Mouse (Mus musculus) neural tube, embryonic 15.5 days (tissue): ENCODE measurements around the gene Hipk2. TPM values are rescaled to one million over a fixed set of nuclear protein-coding genes. Genes with fewer than 3 reads are reported as not detected.

Source experiments
- ATAC-seq: fragments of 200-750 bp; cut with Nextera tagmentation; 2 replicates; pipeline ENCODE4 v1.8.0; 2017; ENCODE audit warnings: mild to moderate bottlenecking, moderate TSS enrichment, moderate library complexity; ENCODE audit not compliant: low FRiP score
- H3K27ac ChIP-seq: fragments of 300-500 bp; sonication (generic); replicated peaks from 2 replicates; pipeline ENCODE4 v1.5.1; 2015; ENCODE audit warnings: mild to moderate bottlenecking, inconsistent platforms
- H3K27me3 ChIP-seq: fragments of 300-500 bp; sonication (generic); replicated peaks from 2 replicates; pipeline ENCODE4 v1.6.1; 2015; ENCODE audit warnings: inconsistent platforms
- H3K36me3 ChIP-seq: fragments of 300-500 bp; sonication (generic); 2 replicates; pipeline ENCODE4 v1.6.1; 2015; ENCODE audit warnings: inconsistent platforms
- H3K4me1 ChIP-seq: fragments of 300-500 bp; sonication (generic); 2 replicates; pipeline ENCODE4 v1.6.1; 2015; ENCODE audit warnings: inconsistent platforms
- H3K4me2 ChIP-seq: fragments of 300-500 bp; sonication (generic); 2 replicates; pipeline ENCODE4 v1.6.1; 2015; ENCODE audit warnings: inconsistent platforms, mild to moderate bottlenecking, moderate library complexity
- H3K4me3 ChIP-seq: fragments of 300-500 bp; sonication (generic); replicated peaks from 2 replicates; pipeline ENCODE4 v1.5.1; 2015; ENCODE audit warnings: mild to moderate bottlenecking, inconsistent platforms
- H3K9ac ChIP-seq: fragments of 300-500 bp; sonication (generic); replicated peaks from 2 replicates; pipeline ENCODE4 v1.6.1; 2015; ENCODE audit warnings: mild to moderate bottlenecking, inconsistent platforms
- H3K9me3 ChIP-seq: fragments of 300-500 bp; sonication (generic); replicated peaks from 2 replicates; pipeline ENCODE4 v1.6.1; 2016; ENCODE audit warnings: inconsistent platforms
- WGBS: fragments of 180-500 bp; shearing (Covaris S2); methylation state at CpG from one replicate; pipeline ENCODE4 v1.1.7; 2015; ENCODE audit warnings: mixed read lengths; 5-methylcytosine and 5-hydroxymethylcytosine counted together
- polyA plus RNA-seq: library from polyadenylated mRNA; unstranded; fragments of >200 nt; fragmentation: Nextera tagmentation; extraction: Ambion mirVana; gene quantifications from 2 replicates; pipeline ENCODE4 v1.2.1, GENCODE M21; 2015

Gene Hipk2
- polyA plus RNA-seq, 1 experiment from 2014 or later, result 32.9 TPM

DNA sequence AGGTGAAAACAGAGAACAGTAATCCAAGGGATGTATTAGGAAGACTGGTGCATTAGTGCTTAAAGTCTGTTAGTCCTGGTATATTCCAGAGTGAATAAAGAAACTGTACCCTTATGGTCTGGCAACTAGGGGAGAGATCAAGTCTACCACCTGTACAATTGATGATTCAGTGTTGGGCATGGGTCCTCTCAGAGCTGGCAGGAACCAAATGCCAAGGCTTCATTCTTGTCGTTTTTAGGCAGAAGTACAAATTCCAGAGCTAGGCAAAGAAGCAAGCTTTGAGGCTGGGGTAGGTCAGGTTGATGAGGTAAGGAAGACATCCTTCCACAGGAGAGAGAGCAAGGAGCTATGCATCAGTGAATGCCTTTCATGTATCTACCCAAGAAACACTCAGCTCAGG lies 35.2 kb downstream of the Hipk2 start:
- H3K9ac ChIP-seq, result no peak overlapping the region
- H3K4me3 ChIP-seq, result no peak overlapping the region
- H3K27ac ChIP-seq, result 0 out of 2 replicates have a peak overlapping the region, but pooled peaks have one; percentile 35
- no peaks in the 10 kb centered on the region for H3K9me3 ChIP-seq
- peaks cover 31% of the 10 kb centered on the region for H3K4me1 ChIP-seq
- 71% methylated on average over 1 of the region's 1 CpGs for WGBS
- H3K4me2 ChIP-seq, result no peak overlapping the region
- H3K27me3 ChIP-seq, result no peaks in the 10 kb centered on the region
- ATAC-seq, result no peak
- H3K36me3 ChIP-seq, result no peaks in the 10 kb centered on the region

DNA sequence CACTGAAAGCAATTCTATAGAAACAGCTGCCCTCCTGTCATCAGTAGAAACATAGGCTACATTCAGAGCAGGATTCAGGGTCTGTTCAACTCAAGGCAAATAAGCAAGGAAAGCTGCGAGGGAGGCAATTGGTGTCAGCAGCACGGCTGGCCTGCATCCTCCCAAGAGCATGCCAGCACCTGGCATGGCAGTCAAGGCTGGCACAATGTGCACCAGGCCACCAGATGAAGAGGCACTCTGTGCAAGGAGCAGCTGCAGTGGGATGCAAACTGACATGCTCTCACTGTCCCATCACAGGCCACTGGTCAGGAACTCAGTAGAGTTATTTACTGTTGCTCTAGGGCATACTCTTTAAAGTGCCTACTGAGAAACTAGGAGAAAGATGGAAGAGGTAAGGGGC lies 35.6 kb downstream of the Hipk2 start:
- Histone ChIP-seq H3K9ac (no peak overlapping the region), H3K27ac (0 out of 2 replicates have a peak overlapping the region, but pooled peaks have one; percentile 35), H3K36me3 (no peaks in the 10 kb centered on the region), H3K4me3 (no peak overlapping the region), H3K4me1 (peaks cover 29% of the 10 kb centered on the region), H3K27me3 (no peaks in the 10 kb centered on the region), H3K4me2 (no peak overlapping the region), H3K9me3 (no peaks in the 10 kb centered on the region)
- 59% methylated on average over 2 of the region's 2 CpGs for WGBS
- ATAC-seq, result no peak

DNA sequence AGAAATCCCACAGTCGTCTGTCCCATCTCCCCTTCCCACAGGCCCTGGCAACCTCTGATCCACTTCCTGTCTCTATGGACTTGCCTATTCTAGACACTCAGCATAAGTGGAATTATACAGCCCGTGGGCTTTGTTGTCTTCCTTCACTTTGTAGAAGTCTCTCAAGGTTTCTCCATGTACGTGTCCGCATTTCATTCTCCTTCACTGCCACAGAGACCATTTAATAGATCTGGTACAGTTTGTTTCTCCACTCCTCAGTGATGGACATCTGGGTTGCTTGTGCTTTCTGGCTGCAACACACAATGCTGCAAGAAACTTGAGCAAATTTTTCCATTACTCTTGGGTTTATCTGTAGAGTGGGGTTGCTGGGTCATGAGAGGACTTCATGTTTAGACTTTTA lies 36.1 kb downstream of the Hipk2 start:
- ATAC-seq, result no peak
- no peaks in the 10 kb centered on the region for H3K36me3 ChIP-seq
- H3K9ac ChIP-seq, result no peak overlapping the region
- 0 out of 2 replicates have a peak overlapping the region, but pooled peaks have one; percentile 35 for H3K27ac ChIP-seq
- no peak overlapping the region for H3K4me3 ChIP-seq
- H3K9me3 ChIP-seq, result no peaks in the 10 kb centered on the region
- no peaks in the 10 kb centered on the region for H3K27me3 ChIP-seq
- peaks cover 27% of the 10 kb centered on the region for H3K4me1 ChIP-seq
- 64% methylated on average over 4 of the region's 4 CpGs for WGBS
- H3K4me2 ChIP-seq, result no peak overlapping the region

DNA sequence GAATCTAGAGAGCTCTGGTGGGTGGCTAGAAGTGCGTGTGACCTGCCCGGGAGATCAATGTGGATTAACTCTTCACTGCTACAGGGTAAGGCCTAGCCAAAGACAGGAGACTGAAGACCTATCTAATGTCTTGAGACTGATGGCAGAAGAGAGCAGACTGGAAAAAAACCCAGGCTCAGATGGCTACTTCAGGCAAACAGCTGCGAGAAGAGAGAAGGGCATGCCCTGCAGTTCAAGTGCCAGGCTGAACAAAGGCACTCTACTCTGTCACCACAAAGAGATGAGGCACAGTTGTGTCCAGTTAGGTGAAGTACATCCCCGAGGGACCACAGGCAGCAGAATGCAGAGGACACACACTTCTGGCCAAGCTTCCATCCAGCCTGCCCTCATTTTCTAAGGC lies 37.9 kb downstream of the Hipk2 start:
- Histone ChIP-seq H3K4me2 (no peak overlapping the region), H3K4me1 (peaks cover 25% of the 10 kb centered on the region)

DNA sequence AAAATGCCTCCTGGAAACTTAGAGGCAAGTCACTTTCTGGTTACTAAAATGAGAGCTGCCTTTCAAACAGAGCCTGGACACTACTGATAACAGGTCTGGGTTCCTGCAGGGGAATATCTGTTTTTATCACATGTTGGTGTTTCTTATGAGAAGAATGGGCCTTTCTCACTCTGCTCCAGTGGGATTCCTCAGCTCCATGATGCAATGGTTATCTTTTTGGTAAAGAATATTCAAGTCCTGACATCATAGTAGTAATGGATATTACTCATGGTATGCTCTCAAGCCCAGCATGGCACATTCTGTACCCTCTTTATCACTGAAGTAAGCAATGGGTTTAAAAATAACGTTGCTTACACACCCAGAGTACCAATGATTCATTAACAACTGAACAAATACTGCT lies 40.7 kb downstream of the Hipk2 start:
- peaks cover 8% of the 10 kb centered on the region for H3K4me1 ChIP-seq
- 86% methylated on average over 1 of the region's 1 CpGs for WGBS
- H3K4me2 ChIP-seq, result no peak overlapping the region
- no peak for ATAC-seq
- H3K27me3 ChIP-seq, result no peaks in the 10 kb centered on the region
- H3K36me3 ChIP-seq, result no peaks in the 10 kb centered on the region
- no peak overlapping the region for H3K9ac ChIP-seq
- H3K27ac ChIP-seq, result no peak overlapping the region
- H3K9me3 ChIP-seq, result no peaks in the 10 kb centered on the region
- no peak overlapping the region for H3K4me3 ChIP-seq

More for the DNA sequence above, 37.9 kb downstream of the Hipk2 start:
- H3K9ac ChIP-seq, result no peak overlapping the region
- no peak overlapping the region for H3K4me3 ChIP-seq
- ATAC-seq, result no peak
- no peak overlapping the region for H3K27ac ChIP-seq
- 77% methylated on average over 4 of the region's 4 CpGs for WGBS
- H3K9me3 ChIP-seq, result no peaks in the 10 kb centered on the region
- no peaks in the 10 kb centered on the region for H3K27me3 ChIP-seq
- H3K36me3 ChIP-seq, result no peaks in the 10 kb centered on the region

DNA sequence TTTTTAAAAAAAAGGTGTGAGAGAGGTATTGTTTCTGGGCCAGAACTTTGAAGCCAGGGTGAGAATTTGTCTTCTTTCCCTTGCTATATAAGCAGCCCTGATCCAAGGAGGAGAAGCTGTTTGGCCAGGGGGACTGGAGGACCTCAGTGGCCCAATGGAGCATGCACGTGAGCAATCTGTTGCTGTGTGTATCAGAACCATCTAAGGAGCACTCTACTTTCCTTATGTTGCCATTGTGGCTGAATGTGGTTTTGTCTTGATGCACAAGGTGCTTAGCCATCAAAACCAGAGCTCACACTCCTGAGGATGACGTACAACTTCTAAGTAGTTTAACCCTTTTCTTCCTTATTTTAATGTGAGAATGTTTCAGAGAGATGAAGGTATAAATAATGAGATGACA lies 41.2 kb downstream of the Hipk2 start:
- Histone ChIP-seq H3K27me3 (no peaks in the 10 kb centered on the region), H3K4me1 (peaks cover 5% of the 10 kb centered on the region; the same call in 1 of the 2 replicates), H3K36me3 (no peaks in the 10 kb centered on the region), H3K9me3 (no peaks in the 10 kb centered on the region), H3K27ac (no peak overlapping the region), H3K4me2 (no peak overlapping the region), H3K4me3 (no peak overlapping the region), H3K9ac (no peak overlapping the region)
- WGBS, result 76% methylated on average over 2 of the region's 2 CpGs
- ATAC-seq, result no peak

DNA sequence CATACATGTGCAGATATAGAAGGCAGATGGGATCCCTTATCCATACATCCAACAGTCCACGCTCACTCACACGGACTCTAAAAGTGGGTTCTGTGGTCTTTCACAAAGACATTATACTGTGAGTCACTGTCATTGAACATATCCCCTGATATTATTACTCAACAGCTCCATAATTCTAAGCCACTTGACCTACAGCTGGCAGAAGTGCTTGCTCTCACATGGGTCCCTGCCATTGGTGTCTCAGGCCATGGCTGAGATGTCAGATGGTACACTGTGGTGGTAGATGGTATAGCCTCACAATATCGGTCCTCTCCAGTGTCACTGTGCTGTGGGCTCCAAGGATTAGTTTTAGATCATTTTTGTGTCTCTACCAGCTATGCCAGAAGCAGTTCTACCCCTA lies 42.2 kb downstream of the Hipk2 start:
- no peaks in the 10 kb centered on the region for H3K36me3 ChIP-seq
- H3K27ac ChIP-seq, result no peak overlapping the region
- no peaks in the 10 kb centered on the region for H3K9me3 ChIP-seq
- no peak overlapping the region for H3K4me3 ChIP-seq
- no peak overlapping the region for H3K4me2 ChIP-seq
- H3K9ac ChIP-seq, result no peak overlapping the region
- no peak for ATAC-seq
- peaks cover 3% of the 10 kb centered on the region; the same call in 1 of the 2 replicates for H3K4me1 ChIP-seq
- H3K27me3 ChIP-seq, result no peaks in the 10 kb centered on the region
- 92% methylated on average over 3 of the region's 3 CpGs for WGBS

DNA sequence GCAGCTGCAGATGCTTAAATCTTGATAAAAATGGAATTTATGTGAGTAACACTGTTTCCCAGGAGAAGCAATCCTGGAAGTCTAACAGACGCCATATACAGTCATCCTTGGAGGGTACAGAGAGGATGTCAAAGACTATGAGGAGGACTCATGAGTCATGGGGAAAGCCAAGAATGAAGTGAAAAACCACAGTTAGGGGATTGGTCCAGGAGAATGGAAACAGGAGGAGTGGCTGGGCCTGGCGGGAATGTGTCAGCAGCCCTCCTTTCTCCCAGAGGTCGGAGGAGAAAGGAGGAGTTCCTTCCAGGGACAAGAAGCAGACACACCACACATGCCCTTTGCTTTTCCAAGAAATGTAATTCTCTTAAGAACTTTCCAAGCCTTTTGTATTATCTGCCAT lies 46.5 kb downstream of the Hipk2 start:
- Histone ChIP-seq H3K9me3 (no peaks in the 10 kb centered on the region), H3K4me3 (no peak overlapping the region), H3K27me3 (no peaks in the 10 kb centered on the region), H3K4me2 (no peak overlapping the region), H3K4me1 (no peaks in the 10 kb centered on the region; the same call in 1 of the 2 replicates), H3K36me3 (no peaks in the 10 kb centered on the region), H3K9ac (no peak overlapping the region), H3K27ac (no peak overlapping the region)
- 87% methylated on average over 3 of the region's 3 CpGs for WGBS
- no peak for ATAC-seq

DNA sequence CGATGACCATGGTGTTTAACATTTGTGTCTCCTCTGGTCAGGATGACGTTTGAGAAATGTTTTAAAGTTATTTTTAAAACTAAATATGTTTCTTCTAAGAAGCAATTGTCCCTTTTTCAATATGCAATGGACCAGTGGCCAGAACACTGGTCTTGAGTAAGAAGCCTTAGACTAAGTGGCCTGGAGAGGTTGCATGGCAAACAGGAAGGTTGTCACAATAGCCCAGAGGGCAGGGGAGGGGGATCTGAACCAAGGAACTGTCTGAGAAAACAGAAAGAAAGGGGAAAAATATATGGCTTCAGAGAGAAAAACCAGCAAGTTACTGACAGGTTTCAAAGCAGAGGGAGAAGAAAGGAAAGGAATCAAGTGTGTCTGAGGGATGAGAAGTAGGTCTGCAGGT lies 47.8 kb downstream of the Hipk2 start:
- no peaks in the 10 kb centered on the region for H3K36me3 ChIP-seq
- no peaks in the 10 kb centered on the region for H3K9me3 ChIP-seq
- no peaks in the 10 kb centered on the region; the same call in 1 of the 2 replicates for H3K4me1 ChIP-seq
- H3K9ac ChIP-seq, result no peak overlapping the region
- no peak overlapping the region for H3K27ac ChIP-seq
- H3K27me3 ChIP-seq, result no peaks in the 10 kb centered on the region
- no peak overlapping the region for H3K4me3 ChIP-seq
- ATAC-seq, result no peak
- 90% methylated on average over 2 of the region's 2 CpGs for WGBS
- H3K4me2 ChIP-seq, result no peak overlapping the region

DNA sequence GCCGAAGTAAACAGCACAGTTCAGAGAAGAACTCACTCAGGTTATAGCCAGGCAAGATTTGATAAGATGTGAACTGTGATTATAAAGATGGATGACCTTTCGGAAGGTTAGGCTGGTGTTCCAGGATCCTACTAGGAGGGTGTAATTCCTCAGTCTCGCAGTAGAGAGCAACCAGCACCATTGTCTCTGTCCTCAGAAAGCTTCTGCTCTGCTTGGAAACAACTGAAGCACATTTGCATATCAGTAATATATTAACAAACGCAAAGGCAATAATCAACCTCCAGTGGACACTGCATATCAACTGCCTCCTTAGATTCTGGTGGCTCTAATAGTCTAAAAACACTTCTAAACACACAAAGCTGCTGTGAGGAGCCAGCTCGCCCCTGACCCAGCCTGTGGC lies 48.5 kb downstream of the Hipk2 start:
- no peak overlapping the region for H3K27ac ChIP-seq
- no peaks in the 10 kb centered on the region for H3K9me3 ChIP-seq
- WGBS, result 76% methylated on average over 5 of the region's 5 CpGs
- no peaks in the 10 kb centered on the region for H3K4me1 ChIP-seq
- ATAC-seq, result no peak
- H3K9ac ChIP-seq, result no peak overlapping the region
- H3K27me3 ChIP-seq, result no peaks in the 10 kb centered on the region
- H3K36me3 ChIP-seq, result no peaks in the 10 kb centered on the region
- no peak overlapping the region for H3K4me2 ChIP-seq
- H3K4me3 ChIP-seq, result no peak overlapping the region

DNA sequence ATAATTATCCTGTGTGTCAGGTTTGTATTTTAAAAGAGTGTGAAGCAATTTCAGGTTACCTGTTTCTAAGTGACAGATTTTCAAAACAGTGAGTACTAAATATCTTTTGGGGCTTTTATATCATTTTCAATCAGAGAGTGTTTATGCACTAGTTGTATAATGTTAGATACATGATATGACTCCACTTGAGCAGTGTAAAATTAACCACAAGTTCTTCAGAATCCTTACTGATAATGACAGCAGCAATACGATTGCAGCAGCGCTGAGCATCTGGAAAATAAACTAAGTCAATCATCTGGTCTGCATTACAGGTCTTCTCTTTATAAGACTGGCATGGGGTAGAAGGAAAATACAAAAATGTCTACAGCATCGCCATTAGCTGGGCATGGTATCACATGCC lies 49.1 kb downstream of the Hipk2 start:
- H3K4me3 ChIP-seq, result no peak overlapping the region
- no peak overlapping the region for H3K27ac ChIP-seq
- no peak for ATAC-seq
- no peak overlapping the region for H3K9ac ChIP-seq
- H3K4me2 ChIP-seq, result no peak overlapping the region
- H3K27me3 ChIP-seq, result no peaks in the 10 kb centered on the region
- no peaks in the 10 kb centered on the region for H3K9me3 ChIP-seq
- H3K4me1 ChIP-seq, result no peaks in the 10 kb centered on the region
- no peaks in the 10 kb centered on the region for H3K36me3 ChIP-seq
- 84% methylated on average over 3 of the region's 3 CpGs for WGBS

DNA sequence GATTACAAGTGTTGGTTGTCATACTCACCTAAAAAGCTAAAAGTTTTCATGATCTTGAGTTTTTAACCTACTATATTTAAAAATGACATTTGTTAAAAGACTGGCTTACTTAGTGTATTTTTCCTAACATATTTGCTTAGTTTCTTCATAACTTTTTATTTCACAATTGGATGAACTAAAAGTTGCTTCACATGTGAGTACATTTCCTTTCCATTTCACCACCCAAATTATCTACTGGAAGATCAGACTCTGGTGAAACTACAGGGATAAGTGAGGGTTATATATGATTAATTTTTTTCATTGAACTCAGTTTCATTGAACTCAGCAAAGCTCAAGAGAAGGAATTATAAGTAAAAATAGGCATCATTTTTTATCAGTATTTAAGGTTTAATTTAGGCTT lies 50.1 kb downstream of the Hipk2 start:
- Histone ChIP-seq H3K9ac (no peak overlapping the region), H3K4me3 (no peak overlapping the region), H3K27me3 (no peaks in the 10 kb centered on the region), H3K4me2 (no peak overlapping the region), H3K27ac (no peak overlapping the region), H3K4me1 (no peaks in the 10 kb centered on the region), H3K9me3 (no peaks in the 10 kb centered on the region), H3K36me3 (no peaks in the 10 kb centered on the region)
- ATAC-seq, result no peak

DNA sequence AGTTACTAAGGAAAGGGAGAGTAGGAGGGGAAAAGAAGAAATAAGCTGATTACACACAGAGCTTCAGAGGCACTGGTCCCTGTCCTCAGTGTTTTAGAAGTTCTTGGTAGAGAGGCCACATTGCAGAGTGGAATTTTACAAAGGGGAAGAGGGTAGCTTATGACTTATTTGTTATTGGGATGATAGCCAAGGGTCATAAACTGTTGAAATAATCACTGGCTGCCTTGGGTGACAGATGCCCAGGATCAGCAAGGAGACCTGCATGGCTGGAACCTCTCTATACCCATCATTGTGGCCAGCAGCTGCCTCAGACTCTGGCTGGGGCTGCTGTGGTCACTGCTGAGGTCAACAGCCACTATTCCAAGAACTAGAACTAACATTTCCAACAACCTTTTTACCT lies 52.1 kb downstream of the Hipk2 start:
- H3K27ac ChIP-seq, result no peak overlapping the region
- H3K4me2 ChIP-seq, result no peak overlapping the region

More for the DNA sequence above, 52.1 kb downstream of the Hipk2 start:
- no peak for ATAC-seq
- H3K36me3 ChIP-seq, result peaks cover 4% of the 10 kb centered on the region
- H3K9ac ChIP-seq, result no peak overlapping the region
- H3K4me3 ChIP-seq, result no peak overlapping the region
- no peaks in the 10 kb centered on the region for H3K4me1 ChIP-seq
- no peaks in the 10 kb centered on the region for H3K27me3 ChIP-seq
- H3K9me3 ChIP-seq, result no peaks in the 10 kb centered on the region
